Mouse (Mus musculus) lung, embryonic 16.5 days (tissue): ENCODE results near the gene Oxld1. TPM values are rescaled to one million over a fixed set of nuclear protein-coding genes. Genes with fewer than 3 reads are reported as not detected.
A peak's percentile ranks its signal among the peaks of the same experiment; 100 is the strongest.

Source experiments
- ATAC-seq: fragments of 200-750 bp; cut with Nextera tagmentation; 2 replicates; pipeline ENCODE4 v1.8.0; 2017; ENCODE audit warnings: low read depth, mild to moderate bottlenecking, moderate library complexity
- H3K27ac ChIP-seq: fragments of 300-500 bp; sonication (generic); 2 replicates; pipeline ENCODE4 v1.5.1; 2014; ENCODE audit warnings: mild to moderate bottlenecking, control low read depth, low read length
- H3K27me3 ChIP-seq: fragments of 300-500 bp; sonication (generic); 2 replicates; pipeline ENCODE4 v1.6.1; 2014; ENCODE audit warnings: low read depth, low read length, mixed read lengths; ENCODE audit not compliant: control insufficient read depth, insufficient read depth
- H3K36me3 ChIP-seq: fragments of 300-500 bp; sonication (generic); 2 replicates; pipeline ENCODE4 v1.6.1; 2014; ENCODE audit warnings: low read length; ENCODE audit not compliant: control insufficient read depth, insufficient read depth
- H3K4me1 ChIP-seq: fragments of 300-500 bp; sonication (generic); replicated peaks from 2 replicates; pipeline ENCODE4 v1.6.1; 2014; ENCODE audit warnings: low read length, mixed read lengths; ENCODE audit not compliant: control insufficient read depth, insufficient read depth
- H3K4me2 ChIP-seq: fragments of 300-500 bp; sonication (generic); 2 replicates; pipeline ENCODE4 v1.6.1; 2014; ENCODE audit warnings: low read depth, low read length, control low read depth
- H3K4me3 ChIP-seq: fragments of 300-500 bp; sonication (generic); 2 replicates; pipeline ENCODE4 v1.5.1; 2014; ENCODE audit warnings: mild to moderate bottlenecking, low read length, control low read depth
- H3K9ac ChIP-seq: fragments of 300-500 bp; sonication (generic); 2 replicates; pipeline ENCODE4 v1.6.1; 2014; ENCODE audit warnings: low read length, control low read depth
- H3K9me3 ChIP-seq: fragments of 300-500 bp; sonication (generic); 2 replicates; pipeline ENCODE4 v1.6.1; 2016; ENCODE audit warnings: low read length; ENCODE audit not compliant: control insufficient read depth
- WGBS: fragments of 180-500 bp; shearing (Covaris S2); extraction: QIAGEN DNeasy Blood & Tissue Kit; methylation state at CpG from one replicate; pipeline ENCODE4 v1.1.7; 2014; 5-methylcytosine and 5-hydroxymethylcytosine counted together
- polyA plus RNA-seq: library from polyadenylated mRNA; unstranded; fragments of >200 nt; fragmentation: Nextera tagmentation; extraction: Ambion mirVana; gene quantifications from 2 replicates; pipeline ENCODE4 v1.2.1, GENCODE M21; 2015

The Oxld1 gene
- polyA plus RNA-seq, result 13.2 and 14.8 TPM in 2 replicates

- Histone ChIP-seq H3K9ac (peak within 1 kb of the TSS; percentile 80), H3K27me3 (no peaks in the 10 kb centered on the region), H3K4me1 (peaks cover 7% of the 10 kb centered on the region), H3K36me3 (peaks cover 9% of the 10 kb centered on the region), H3K9me3 (no peaks in the 10 kb centered on the region), H3K27ac (peak within 1 kb of the TSS; percentile 56), H3K4me3 (peak within 1 kb of the TSS; percentile 65), H3K4me2 (peak within 1 kb of the TSS; percentile 80)
- 3% methylated on average over 62 of the region's 62 CpGs for WGBS
- peak; percentile 95 for ATAC-seq
These were observed at the start of gene Oxld1, which contains the start of gene Ccdc137 for GRCm38 (mm10) chr11:120457772-120458751. Gene Oxld1, minus strand, starts transcription at chr11:120458068. Gene Ccdc137, plus strand, starts transcription at chr11:120458115.

GRCm38 (mm10) chr11:120506899-120507298, 49.0 kb upstream of the Oxld1 start:
- Histone ChIP-seq H3K27ac (peak overlapping the region; percentile 89), H3K9me3 (no peaks in the 10 kb centered on the region), H3K9ac (no peak overlapping the region), H3K4me2 (no peak overlapping the region), H3K4me3 (no peak overlapping the region), H3K27me3 (no peaks in the 10 kb centered on the region), H3K36me3 (no peaks in the 10 kb centered on the region), H3K4me1 (peaks cover 8% of the 10 kb centered on the region)
- WGBS, result 56% methylated on average over 4 of the region's 4 CpGs
- ATAC-seq, result peak; percentile 62

GRCm38 (mm10) chr11:120505661-120506060, 47.8 kb upstream of the Oxld1 start:
- no peak overlapping the region for H3K27ac ChIP-seq
- ATAC-seq, result no peak
- peaks cover 8% of the 10 kb centered on the region for H3K4me1 ChIP-seq
- no peak overlapping the region for H3K4me3 ChIP-seq
- H3K4me2 ChIP-seq, result no peak overlapping the region
- no peak overlapping the region for H3K9ac ChIP-seq
- no peaks in the 10 kb centered on the region for H3K36me3 ChIP-seq
- H3K27me3 ChIP-seq, result no peaks in the 10 kb centered on the region
- H3K9me3 ChIP-seq, result no peaks in the 10 kb centered on the region
- whole genome bisulfite sequencing, result 74% methylated on average over 3 of the region's 3 CpGs

- no peak overlapping the region for H3K9ac ChIP-seq
These were observed 43.8 kb upstream of the Oxld1 start for GRCm38 (mm10) chr11:120501701-120502100.

GRCm38 (mm10) chr11:120501018-120501417, 43.1 kb upstream of the Oxld1 start:
- 50% methylated on average over 6 of the region's 6 CpGs for WGBS
- no peak overlapping the region for H3K27ac ChIP-seq
- ATAC-seq, result no peak
- H3K36me3 ChIP-seq, result peaks cover 15% of the 10 kb centered on the region
- H3K9me3 ChIP-seq, result no peaks in the 10 kb centered on the region
- H3K9ac ChIP-seq, result no peak overlapping the region
- no peak overlapping the region for H3K4me2 ChIP-seq
- peaks cover 2% of the 10 kb centered on the region; the same call in 1 of the 2 replicates for H3K4me1 ChIP-seq
- no peak overlapping the region for H3K4me3 ChIP-seq
- no peaks in the 10 kb centered on the region for H3K27me3 ChIP-seq

More at GRCm38 (mm10) chr11:120501701-120502100, 43.8 kb upstream of the Oxld1 start:
- Histone ChIP-seq H3K4me3 (no peak overlapping the region), H3K36me3 (peaks cover 9% of the 10 kb centered on the region), H3K4me2 (no peak overlapping the region), H3K27me3 (no peaks in the 10 kb centered on the region), H3K27ac (no peak overlapping the region), H3K4me1 (peaks cover 2% of the 10 kb centered on the region; the same call in 1 of the 2 replicates), H3K9me3 (no peaks in the 10 kb centered on the region)
- ATAC-seq, result no peak
- WGBS, result 71% methylated on average over 4 of the region's 4 CpGs

GRCm38 (mm10) chr11:120500357-120500756, 42.5 kb upstream of the Oxld1 start:
- Histone ChIP-seq H3K4me3 (no peak overlapping the region), H3K27ac (peak overlapping the region; percentile 43), H3K9ac (no peak overlapping the region), H3K9me3 (no peaks in the 10 kb centered on the region), H3K36me3 (peaks cover 21% of the 10 kb centered on the region), H3K4me1 (peaks cover 2% of the 10 kb centered on the region; the same call in 1 of the 2 replicates), H3K27me3 (no peaks in the 10 kb centered on the region), H3K4me2 (no peak overlapping the region)
- peak; percentile 75 for ATAC-seq
- WGBS, result 7% methylated on average over 3 of the region's 3 CpGs

GRCm38 (mm10) chr11:120499894-120500293, 42.0 kb upstream of the Oxld1 start:
- H3K4me3 ChIP-seq, result no peak overlapping the region
- H3K9ac ChIP-seq, result 0 out of 2 replicates have a peak overlapping the region, but pooled peaks have one; percentile 4
- H3K4me2 ChIP-seq, result no peak overlapping the region
- peaks cover 2% of the 10 kb centered on the region; the same call in 1 of the 2 replicates for H3K4me1 ChIP-seq
- H3K27me3 ChIP-seq, result no peaks in the 10 kb centered on the region
- no peaks in the 10 kb centered on the region for H3K9me3 ChIP-seq
- 69% methylated on average over 6 of the region's 6 CpGs for WGBS
- peak; percentile 22 for ATAC-seq
- H3K36me3 ChIP-seq, result peaks cover 23% of the 10 kb centered on the region
- peak overlapping the region; percentile 43 for H3K27ac ChIP-seq

GRCm38 (mm10) chr11:120498891-120499290, 41.0 kb upstream of the Oxld1 start:
- no peak overlapping the region for H3K4me2 ChIP-seq
- ATAC-seq, result no peak
- H3K4me3 ChIP-seq, result no peak overlapping the region
- 71% methylated on average over 5 of the region's 5 CpGs for WGBS
- peaks cover 26% of the 10 kb centered on the region for H3K36me3 ChIP-seq
- H3K9me3 ChIP-seq, result no peaks in the 10 kb centered on the region
- H3K9ac ChIP-seq, result no peak overlapping the region
- no peaks in the 10 kb centered on the region for H3K27me3 ChIP-seq
- peaks cover 2% of the 10 kb centered on the region; the same call in 1 of the 2 replicates for H3K4me1 ChIP-seq
- no peak overlapping the region for H3K27ac ChIP-seq

- Histone ChIP-seq H3K9ac (no peak overlapping the region), H3K36me3 (peaks cover 26% of the 10 kb centered on the region), H3K4me3 (no peak overlapping the region), H3K27ac (no peak overlapping the region), H3K4me1 (peaks cover 5% of the 10 kb centered on the region; the same call in 1 of the 2 replicates), H3K27me3 (no peaks in the 10 kb centered on the region), H3K9me3 (no peaks in the 10 kb centered on the region), H3K4me2 (no peak overlapping the region)
- ATAC-seq, result no peak
- 88% methylated on average over 12 of the region's 12 CpGs for WGBS
These were observed 40.4 kb upstream of the Oxld1 start for GRCm38 (mm10) chr11:120498226-120498625.
